Mouse (Mus musculus) neural tube, embryonic 14.5 days (tissue): ENCODE data around the gene Ankrd44. TPM values are rescaled to one million over a fixed set of nuclear protein-coding genes. Genes with fewer than 3 reads are reported as not detected.

Experiments used
- ATAC-seq: fragments of 200-750 bp; cut with Nextera tagmentation; 2 replicates; pipeline ENCODE4 v1.8.0; 2017; ENCODE audit warnings: low read depth, mild to moderate bottlenecking, moderate TSS enrichment, moderate library complexity
- H3K27ac ChIP-seq: fragments of 300-500 bp; sonication (generic); 2 replicates; pipeline ENCODE4 v1.5.1; 2014; ENCODE audit warnings: low read depth, mild to moderate bottlenecking, control low read depth, low read length, moderate library complexity, mixed read lengths
- H3K27me3 ChIP-seq: fragments of 300-500 bp; sonication (generic); 2 replicates; pipeline ENCODE4 v1.6.1; 2014; ENCODE audit warnings: low read length; ENCODE audit not compliant: control insufficient read depth, insufficient read depth
- H3K36me3 ChIP-seq: fragments of 300-500 bp; sonication (generic); 2 replicates; pipeline ENCODE4 v1.6.1; 2014; ENCODE audit warnings: low read length, mixed read lengths; ENCODE audit not compliant: control insufficient read depth, insufficient read depth
- H3K4me1 ChIP-seq: fragments of 300-500 bp; sonication (generic); 2 replicates; pipeline ENCODE4 v1.6.1; 2014; ENCODE audit warnings: low read length; ENCODE audit not compliant: control insufficient read depth, insufficient read depth
- H3K4me2 ChIP-seq: fragments of 300-500 bp; sonication (generic); 2 replicates; pipeline ENCODE4 v1.6.1; 2014; ENCODE audit warnings: mild to moderate bottlenecking, low read depth, low read length, control low read depth
- H3K4me3 ChIP-seq: fragments of 300-500 bp; sonication (generic); 2 replicates; pipeline ENCODE4 v1.5.1; 2014; ENCODE audit warnings: low read depth, low read length, control low read depth, mixed read lengths
- H3K9ac ChIP-seq: fragments of 300-500 bp; sonication (generic); replicated peaks from 2 replicates; pipeline ENCODE4 v1.6.1; 2014; ENCODE audit warnings: low read depth, mild to moderate bottlenecking, control low read depth, low read length, mixed read lengths
- H3K9me3 ChIP-seq: fragments of 300-500 bp; sonication (generic); 2 replicates; pipeline ENCODE4 v1.6.1; 2016; ENCODE audit warnings: low read length; ENCODE audit not compliant: control insufficient read depth
- WGBS: fragments of 180-500 bp; shearing (Covaris S2); extraction: QIAGEN DNeasy Blood & Tissue Kit; methylation state at CpG from one replicate; pipeline ENCODE4 v1.1.7; 2014; 5-methylcytosine and 5-hydroxymethylcytosine counted together
- polyA plus RNA-seq: library from polyadenylated mRNA; unstranded; fragments of >200 nt; fragmentation: Nextera tagmentation; extraction: Ambion mirVana; gene quantifications from 2 replicates; pipeline ENCODE4 v1.2.1, GENCODE M21; 2014

The Ankrd44 gene
- polyA plus RNA-seq, 1 experiment from 2014 or later, result 41.0 TPM

- Histone ChIP-seq H3K9ac (no peak overlapping the region), H3K9me3 (no peaks in the 10 kb centered on the region), H3K4me3 (no peak overlapping the region), H3K4me2 (no peak overlapping the region), H3K36me3 (no peaks in the 10 kb centered on the region), H3K27me3 (no peaks in the 10 kb centered on the region), H3K4me1 (no peaks in the 10 kb centered on the region), H3K27ac (no peak overlapping the region)
- no peak for ATAC-seq
- 93% methylated on average over 4 of the region's 4 CpGs for WGBS
Observed at GRCm38 (mm10) chr1:54954856-54955255, 28.7 kb upstream of the Ankrd44 start.

- Histone ChIP-seq H3K27me3 (no peaks in the 10 kb centered on the region), H3K27ac (no peak overlapping the region), H3K9me3 (no peaks in the 10 kb centered on the region), H3K4me1 (no peaks in the 10 kb centered on the region), H3K4me3 (no peak overlapping the region), H3K4me2 (no peak overlapping the region), H3K36me3 (no peaks in the 10 kb centered on the region), H3K9ac (no peak overlapping the region)
- ATAC-seq, result no peak
- 87% methylated on average over 3 of the region's 3 CpGs for WGBS
Observed at GRCm38 (mm10) chr1:54944648-54945047, 18.5 kb upstream of the Ankrd44 start.

GRCm38 (mm10) chr1:54935466-54935865 is 9.3 kb upstream of the Ankrd44 start:
- WGBS, result 86% methylated on average over 3 of the region's 3 CpGs
- Histone ChIP-seq H3K4me3 (no peak overlapping the region), H3K4me2 (no peak overlapping the region), H3K9me3 (no peaks in the 10 kb centered on the region), H3K36me3 (no peaks in the 10 kb centered on the region), H3K27me3 (no peaks in the 10 kb centered on the region), H3K4me1 (no peaks in the 10 kb centered on the region), H3K9ac (no peak overlapping the region), H3K27ac (no peak overlapping the region)
- no peak for ATAC-seq

GRCm38 (mm10) chr1:54934911-54935310 is 8.7 kb upstream of the Ankrd44 start:
- H3K9me3 ChIP-seq, result no peaks in the 10 kb centered on the region
- no peak for ATAC-seq
- H3K27me3 ChIP-seq, result no peaks in the 10 kb centered on the region
- WGBS, result 73% methylated on average over 2 of the region's 2 CpGs
- H3K9ac ChIP-seq, result no peak overlapping the region
- no peaks in the 10 kb centered on the region for H3K36me3 ChIP-seq
- H3K4me2 ChIP-seq, result no peak overlapping the region
- H3K4me3 ChIP-seq, result no peak overlapping the region
- H3K27ac ChIP-seq, result no peak overlapping the region
- H3K4me1 ChIP-seq, result no peaks in the 10 kb centered on the region

- Histone ChIP-seq H3K9me3 (no peaks in the 10 kb centered on the region), H3K4me1 (no peaks in the 10 kb centered on the region), H3K4me3 (no peak overlapping the region), H3K27ac (no peak overlapping the region), H3K36me3 (no peaks in the 10 kb centered on the region), H3K4me2 (no peak overlapping the region), H3K9ac (no peak overlapping the region), H3K27me3 (no peaks in the 10 kb centered on the region)
- ATAC-seq, result no peak
- WGBS, result 88% methylated on average over 5 of the region's 5 CpGs
Observed at GRCm38 (mm10) chr1:54933646-54934045, 7.5 kb upstream of the Ankrd44 start.

- Histone ChIP-seq H3K9me3 (no peaks in the 10 kb centered on the region), H3K4me2 (no peak overlapping the region), H3K4me1 (no peaks in the 10 kb centered on the region), H3K27me3 (no peaks in the 10 kb centered on the region), H3K4me3 (no peak overlapping the region), H3K27ac (no peak overlapping the region), H3K9ac (no peak overlapping the region), H3K36me3 (no peaks in the 10 kb centered on the region)
- WGBS, result 100% methylated on average over 1 of the region's 1 CpGs
- no peak for ATAC-seq
Observed at GRCm38 (mm10) chr1:54932456-54933115, 6.4 kb upstream of the Ankrd44 start.

GRCm38 (mm10) chr1:54931231-54931630 is 5.0 kb upstream of the Ankrd44 start:
- no peak for ATAC-seq
- Histone ChIP-seq H3K27ac (no peak overlapping the region), H3K36me3 (no peaks in the 10 kb centered on the region), H3K4me3 (no peak overlapping the region), H3K9me3 (no peaks in the 10 kb centered on the region), H3K4me1 (no peaks in the 10 kb centered on the region), H3K4me2 (no peak overlapping the region), H3K9ac (no peak overlapping the region), H3K27me3 (no peaks in the 10 kb centered on the region)
- 86% methylated on average over 5 of the region's 5 CpGs for WGBS

- H3K36me3 ChIP-seq, result no peaks in the 10 kb centered on the region
- no peak overlapping the region for H3K27ac ChIP-seq
- H3K4me1 ChIP-seq, result no peaks in the 10 kb centered on the region
- 68% methylated on average over 8 of the region's 8 CpGs for WGBS
- H3K4me2 ChIP-seq, result no peak overlapping the region
- H3K27me3 ChIP-seq, result no peaks in the 10 kb centered on the region
- no peak overlapping the region for H3K9ac ChIP-seq
- H3K4me3 ChIP-seq, result no peak overlapping the region
- H3K9me3 ChIP-seq, result no peaks in the 10 kb centered on the region
- no peak for ATAC-seq
Observed at GRCm38 (mm10) chr1:54930670-54931200, 4.5 kb upstream of the Ankrd44 start.

GRCm38 (mm10) chr1:54925451-54925934 is 694 bp downstream of the Ankrd44 start:
- Histone ChIP-seq H3K27ac (peak overlapping the region; percentile 95), H3K9me3 (no peaks in the 10 kb centered on the region), H3K4me2 (peak overlapping the region; percentile 65), H3K36me3 (no peaks in the 10 kb centered on the region), H3K4me3 (peak overlapping the region; percentile 83), H3K4me1 (0 out of 2 replicates have a peak, but pooled peaks cover 3% of the 10 kb centered on the region), H3K27me3 (no peaks in the 10 kb centered on the region), H3K9ac (peak overlapping the region; percentile 88)
- WGBS, result under 1% methylated on average over 30 of the region's 30 CpGs
- peak; percentile 39 for ATAC-seq
